Mouse (Mus musculus): Measurements from ENCODE around the gene Agl. TPM values are rescaled to one million over a fixed set of nuclear protein-coding genes. Genes with fewer than 3 reads are reported as not detected.
A peak's percentile ranks its signal among the peaks of the same experiment; 100 is the strongest.

Agl gene
- polyA plus RNA-seq (2014; fragmentation: Nextera tagmentation; extraction: Ambion mirVana) = 14.6 TPM in 2 replicates

- peak within 1 kb of the TSS; percentile 62 for H3K4me2 ChIP-seq (ENCODE audit: low read length)
- no peaks in the 10 kb centered on the region for H3K27me3 ChIP-seq (replicated peaks; ENCODE audit: control insufficient read depth, insufficient read depth, low read length)
- peak within 1 kb of the TSS; percentile 70 for H3K9ac ChIP-seq (ENCODE audit: low read length)
- H3K4me3 ChIP-seq (ENCODE audit: low read depth, low read length) = peak within 1 kb of the TSS; percentile 75
- no peaks in the 10 kb centered on the region for H3K9me3 ChIP-seq (ENCODE audit: control insufficient read depth, low read length)
- WGBS = 0% methylated on average over 47 of the region's 57 CpGs
- ATAC-seq (replicated peaks; ENCODE audit: low FRiP score, low TSS enrichment, low read depth) (peak; percentile 100), DNase-seq (ENCODE audit: low spot score) (peak; percentile 98)
- 0 out of 2 replicates have a peak, but pooled peaks cover 5% of the 10 kb centered on the region for H3K4me1 ChIP-seq (replicated peaks; ENCODE audit: control insufficient read depth, insufficient read depth, low read length)
- H3K27ac ChIP-seq (ENCODE audit: low read depth) = peak within 1 kb of the TSS; percentile 86
- peaks cover 4% of the 10 kb centered on the region; the same call in 1 of the 2 replicates for H3K36me3 ChIP-seq (ENCODE audit: control insufficient read depth, insufficient read depth, low read length)
These were observed at the start of gene Agl for GRCm38 (mm10) chr3:116807811-116808506. Gene Agl (minus strand): TSS chr3:116808166.

- Histone ChIP-seq H3K27ac (ENCODE audit: low read depth) (no peak overlapping the region), H3K4me3 (ENCODE audit: low read depth, low read length) (no peak overlapping the region), H3K36me3 (ENCODE audit: control insufficient read depth, insufficient read depth, low read length) (no peaks in the 10 kb centered on the region), H3K9me3 (ENCODE audit: control insufficient read depth, low read length) (no peaks in the 10 kb centered on the region), H3K27me3 (replicated peaks; ENCODE audit: control insufficient read depth, insufficient read depth, low read length) (no peaks in the 10 kb centered on the region), H3K4me2 (ENCODE audit: low read length) (no peak overlapping the region), H3K4me1 (replicated peaks; ENCODE audit: control insufficient read depth, insufficient read depth, low read length) (peaks cover 5% of the 10 kb centered on the region; the same call in 1 of the 2 replicates), H3K9ac (ENCODE audit: low read length) (no peak overlapping the region)
- DNase-seq (ENCODE audit: low spot score) = no peak
- 72% methylated on average over 6 of the region's 6 CpGs for WGBS
- no peak for ATAC-seq (replicated peaks; ENCODE audit: low FRiP score, low TSS enrichment, low read depth)
These were observed 49.6 kb upstream of the Agl start for GRCm38 (mm10) chr3:116857611-116858010.

GRCm38 (mm10) chr3:116852421-116852820 is 44.5 kb upstream of the Agl start:
- no peaks in the 10 kb centered on the region for H3K4me1 ChIP-seq (replicated peaks; ENCODE audit: control insufficient read depth, insufficient read depth, low read length)
- no peak overlapping the region for H3K4me2 ChIP-seq (ENCODE audit: low read length)
- H3K9me3 ChIP-seq (ENCODE audit: control insufficient read depth, low read length) = no peaks in the 10 kb centered on the region
- ATAC-seq (replicated peaks; ENCODE audit: low FRiP score, low TSS enrichment, low read depth) = no peak
- H3K27me3 ChIP-seq (replicated peaks; ENCODE audit: control insufficient read depth, insufficient read depth, low read length) = no peaks in the 10 kb centered on the region
- H3K4me3 ChIP-seq (ENCODE audit: low read depth, low read length) = no peak overlapping the region
- no peaks in the 10 kb centered on the region for H3K36me3 ChIP-seq (ENCODE audit: control insufficient read depth, insufficient read depth, low read length)
- 88% methylated on average over 3 of the region's 3 CpGs for WGBS
- no peak overlapping the region for H3K9ac ChIP-seq (ENCODE audit: low read length)
- no peak for DNase-seq (ENCODE audit: low spot score)
- no peak overlapping the region for H3K27ac ChIP-seq (ENCODE audit: low read depth)

- no peak overlapping the region for H3K4me3 ChIP-seq (ENCODE audit: low read depth, low read length)
- H3K9me3 ChIP-seq (ENCODE audit: control insufficient read depth, low read length) = no peaks in the 10 kb centered on the region
- no peaks in the 10 kb centered on the region for H3K36me3 ChIP-seq (ENCODE audit: control insufficient read depth, insufficient read depth, low read length)
- no peaks in the 10 kb centered on the region for H3K27me3 ChIP-seq (replicated peaks; ENCODE audit: control insufficient read depth, insufficient read depth, low read length)
- H3K4me2 ChIP-seq (ENCODE audit: low read length) = no peak overlapping the region
- H3K4me1 ChIP-seq (replicated peaks; ENCODE audit: control insufficient read depth, insufficient read depth, low read length) = no peaks in the 10 kb centered on the region
- no peak overlapping the region for H3K9ac ChIP-seq (ENCODE audit: low read length)
- no peak overlapping the region for H3K27ac ChIP-seq (ENCODE audit: low read depth)
- 86% methylated on average over 1 of the region's 1 CpGs for WGBS
- ATAC-seq (replicated peaks; ENCODE audit: low FRiP score, low TSS enrichment, low read depth) (no peak), DNase-seq (ENCODE audit: low spot score) (no peak)
These were observed 42.4 kb upstream of the Agl start for GRCm38 (mm10) chr3:116850376-116850775.

- no peaks in the 10 kb centered on the region for H3K27me3 ChIP-seq (replicated peaks; ENCODE audit: control insufficient read depth, insufficient read depth, low read length)
- H3K4me1 ChIP-seq (replicated peaks; ENCODE audit: control insufficient read depth, insufficient read depth, low read length) = no peaks in the 10 kb centered on the region
- H3K27ac ChIP-seq (ENCODE audit: low read depth) = no peak overlapping the region
- H3K4me3 ChIP-seq (ENCODE audit: low read depth, low read length) = no peak overlapping the region
- no peak for ATAC-seq (replicated peaks; ENCODE audit: low FRiP score, low TSS enrichment, low read depth)
- H3K9me3 ChIP-seq (ENCODE audit: control insufficient read depth, low read length) = no peaks in the 10 kb centered on the region
- no peak overlapping the region for H3K9ac ChIP-seq (ENCODE audit: low read length)
- H3K36me3 ChIP-seq (ENCODE audit: control insufficient read depth, insufficient read depth, low read length) = no peaks in the 10 kb centered on the region
- no peak for DNase-seq (ENCODE audit: low spot score)
- H3K4me2 ChIP-seq (ENCODE audit: low read length) = no peak overlapping the region
- WGBS = 82% methylated on average over 4 of the region's 4 CpGs
These were observed 41.0 kb upstream of the Agl start for GRCm38 (mm10) chr3:116848936-116849335.

- Histone ChIP-seq H3K27me3 (replicated peaks; ENCODE audit: control insufficient read depth, insufficient read depth, low read length) (no peaks in the 10 kb centered on the region), H3K36me3 (ENCODE audit: control insufficient read depth, insufficient read depth, low read length) (no peaks in the 10 kb centered on the region), H3K4me1 (replicated peaks; ENCODE audit: control insufficient read depth, insufficient read depth, low read length) (no peaks in the 10 kb centered on the region), H3K27ac (ENCODE audit: low read depth) (no peak overlapping the region), H3K4me2 (ENCODE audit: low read length) (no peak overlapping the region), H3K9me3 (ENCODE audit: control insufficient read depth, low read length) (no peaks in the 10 kb centered on the region), H3K9ac (ENCODE audit: low read length) (no peak overlapping the region), H3K4me3 (ENCODE audit: low read depth, low read length) (no peak overlapping the region)
- 87% methylated on average over 1 of the region's 1 CpGs for WGBS
- DNase-seq (ENCODE audit: low spot score) = no peak
- ATAC-seq (replicated peaks; ENCODE audit: low FRiP score, low TSS enrichment, low read depth) = no peak
These were observed 40.1 kb upstream of the Agl start for GRCm38 (mm10) chr3:116848099-116848498.

GRCm38 (mm10) chr3:116846084-116846483 is 38.1 kb upstream of the Agl start:
- Histone ChIP-seq H3K36me3 (ENCODE audit: control insufficient read depth, insufficient read depth, low read length) (no peaks in the 10 kb centered on the region), H3K4me1 (replicated peaks; ENCODE audit: control insufficient read depth, insufficient read depth, low read length) (no peaks in the 10 kb centered on the region), H3K27ac (ENCODE audit: low read depth) (no peak overlapping the region), H3K27me3 (replicated peaks; ENCODE audit: control insufficient read depth, insufficient read depth, low read length) (no peaks in the 10 kb centered on the region), H3K4me2 (ENCODE audit: low read length) (no peak overlapping the region), H3K9ac (ENCODE audit: low read length) (no peak overlapping the region), H3K4me3 (ENCODE audit: low read depth, low read length) (no peak overlapping the region), H3K9me3 (ENCODE audit: control insufficient read depth, low read length) (no peaks in the 10 kb centered on the region)
- no peak for ATAC-seq (replicated peaks; ENCODE audit: low FRiP score, low TSS enrichment, low read depth)
- WGBS = 54% methylated on average over 4 of the region's 4 CpGs
- no peak for DNase-seq (ENCODE audit: low spot score)

- H3K27me3 ChIP-seq (replicated peaks; ENCODE audit: control insufficient read depth, insufficient read depth, low read length) = no peaks in the 10 kb centered on the region
- no peak overlapping the region for H3K9ac ChIP-seq (ENCODE audit: low read length)
- no peaks in the 10 kb centered on the region for H3K9me3 ChIP-seq (ENCODE audit: control insufficient read depth, low read length)
- H3K4me2 ChIP-seq (ENCODE audit: low read length) = no peak overlapping the region
- 85% methylated on average over 10 of the region's 10 CpGs for WGBS
- no peak for ATAC-seq (replicated peaks; ENCODE audit: low FRiP score, low TSS enrichment, low read depth)
- no peaks in the 10 kb centered on the region for H3K4me1 ChIP-seq (replicated peaks; ENCODE audit: control insufficient read depth, insufficient read depth, low read length)
- DNase-seq (ENCODE audit: low spot score) = no peak
- no peaks in the 10 kb centered on the region for H3K36me3 ChIP-seq (ENCODE audit: control insufficient read depth, insufficient read depth, low read length)
- no peak overlapping the region for H3K4me3 ChIP-seq (ENCODE audit: low read depth, low read length)
- H3K27ac ChIP-seq (ENCODE audit: low read depth) = no peak overlapping the region
These were observed 37.1 kb upstream of the Agl start for GRCm38 (mm10) chr3:116844880-116845579.

Measured in intestine, embryonic 14.5 days (tissue).